Mouse (Mus musculus): ENCODE measurements around the gene Ephb2.

- TF ChIP-seq POLR2A (IDR thresholded peaks at IDR 0.05; ENCODE audit: insufficient read depth, low read length) (no peak), EP300 (IDR thresholded peaks at IDR 0.05; ENCODE audit: insufficient read depth, low read depth, low read length) (no peak)
Measured at GRCm38 (mm10) chr4:136598268-136598876, 237.4 kb downstream of the Ephb2 start.
